Mouse (Mus musculus) left cerebral cortex, adult 11 months (tissue): ENCODE results near the gene Sec16a.

Source experiments
- DNase-seq: peaks from one replicate; pipeline ENCODE4 v3.0.0; 2022; ENCODE audit warnings: low spot score

Sec16a gene

GRCm38 (mm10) chr2:26472312-26473090 is 27.5 kb upstream of the Sec16a start:
- no peak for DNase-seq

GRCm38 (mm10) chr2:26471652-26472285 is 26.8 kb upstream of the Sec16a start:
- DNase-seq: no peak

- no peak for DNase-seq
Observed at GRCm38 (mm10) chr2:26470967-26471366, 26.0 kb upstream of the Sec16a start.

- DNase-seq: no peak
Observed at GRCm38 (mm10) chr2:26468376-26468775, 23.4 kb upstream of the Sec16a start.

- DNase-seq: no peak
Observed at GRCm38 (mm10) chr2:26463412-26463811, 18.4 kb upstream of the Sec16a start.

GRCm38 (mm10) chr2:26462980-26463379 is 18.0 kb upstream of the Sec16a start:
- DNase-seq: no peak

- DNase-seq: no peak
Observed at GRCm38 (mm10) chr2:26461667-26462066, 16.7 kb upstream of the Sec16a start.

GRCm38 (mm10) chr2:26460837-26461236 is 15.8 kb upstream of the Sec16a start:
- DNase-seq: no peak

- DNase-seq: no peak
Observed at GRCm38 (mm10) chr2:26460097-26460646, 15.2 kb upstream of the Sec16a start.

- no peak for DNase-seq
Observed at GRCm38 (mm10) chr2:26459478-26459877, 14.5 kb upstream of the Sec16a start.

GRCm38 (mm10) chr2:26458402-26459124 is 13.5 kb upstream of the Sec16a start:
- no peak for DNase-seq

- peak; percentile 60 for DNase-seq
Observed at GRCm38 (mm10) chr2:26449121-26450060, 4.4 kb upstream of the Sec16a start.

- no peak for DNase-seq
Observed at GRCm38 (mm10) chr2:26447451-26447850, 2.4 kb upstream of the Sec16a start.

GRCm38 (mm10) chr2:26446671-26447070 is 1.7 kb upstream of the Sec16a start:
- no peak for DNase-seq

- peak; percentile 94 for DNase-seq
Observed at GRCm38 (mm10) chr2:26445666-26446445, 840 bp upstream of the Sec16a start.

GRCm38 (mm10) chr2:26444368-26444767 is 648 bp downstream of the Sec16a start:
- DNase-seq: no peak

- DNase-seq: no peak
Observed at GRCm38 (mm10) chr2:26443876-26444275, 1.1 kb downstream of the Sec16a start.

GRCm38 (mm10) chr2:26442843-26443242 is 2.2 kb downstream of the Sec16a start:
- no peak for DNase-seq

- no peak for DNase-seq
Observed at GRCm38 (mm10) chr2:26441688-26442087, 3.3 kb downstream of the Sec16a start.

- no peak for DNase-seq
Observed at GRCm38 (mm10) chr2:26441261-26441660, 3.8 kb downstream of the Sec16a start.

GRCm38 (mm10) chr2:26439671-26440070 is 5.3 kb downstream of the Sec16a start:
- no peak for DNase-seq
